Mouse (Mus musculus) embryonic fibroblast, embryonic 13.5 days (primary cell): ENCODE measurements around the gene Ticam1.

Experiments
- CTCF ChIP-seq: IDR thresholded peaks from 2 replicates; pipeline ENCODE4 v1.5.1; 2011; ENCODE audit warnings: mild to moderate bottlenecking, control low read depth, low read length, moderate library complexity, borderline replicate concordance; ENCODE audit not compliant: insufficient read depth
- POLR2A ChIP-seq: IDR thresholded peaks from 2 replicates; pipeline ENCODE4 v1.6.1; 2011; ENCODE audit warnings: low read depth, mild to moderate bottlenecking, control low read depth, low read length, moderate library complexity

DNA sequence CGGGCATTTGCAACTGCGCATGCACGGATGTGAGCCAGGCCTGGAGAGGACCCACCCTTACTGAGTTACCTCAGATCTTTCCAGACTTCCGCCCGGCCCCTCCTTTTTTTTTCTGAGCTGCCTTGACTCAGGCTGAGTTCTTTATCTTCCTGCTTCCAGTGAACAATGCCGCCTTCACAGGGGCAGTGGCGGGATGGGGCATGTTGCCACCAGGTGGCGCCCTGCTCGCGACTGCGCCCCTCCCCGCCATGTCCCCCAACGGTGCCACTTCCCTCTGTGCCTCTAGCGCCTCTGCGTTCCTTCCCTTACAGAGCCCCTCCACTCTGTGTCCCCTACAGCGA lies 14.6 kb upstream of the Ticam1 start:
- TF ChIP-seq CTCF (peak; percentile 94), POLR2A (peak; percentile 55; the same call in 1 of the 2 replicates)
